In the genomic region with DNA sequence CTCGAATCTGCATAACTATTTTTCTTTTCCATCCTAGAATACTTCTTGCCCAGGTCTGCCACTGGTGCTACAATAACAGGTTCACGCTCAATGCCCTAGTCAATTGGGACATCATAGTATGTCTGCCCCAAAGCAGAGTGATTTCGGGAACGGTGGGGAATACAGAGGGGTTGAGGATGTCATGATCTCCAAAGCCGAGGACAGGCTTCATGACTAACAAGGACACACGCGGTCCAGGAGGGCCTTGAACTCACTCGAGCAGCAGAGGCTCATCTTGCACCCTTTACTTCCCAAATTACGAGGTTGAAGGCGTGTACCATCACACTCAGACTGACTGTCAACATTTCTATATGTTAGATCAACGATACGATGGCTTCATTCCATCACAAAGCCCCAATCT, we compare ENCODE assay signal across 9 mouse cellular contexts. TPM values are rescaled to one million over a fixed set of nuclear protein-coding genes. Genes with fewer than 3 reads are reported as not detected.
DNase-seq lines count a peak whose midpoint lies in the region; ATAC-seq lines count a peak whose summit lies in the region.
"Had no signal": no experiment of that assay in that cellular context is flagged by ENCODE, and none has a peak within 500 bp of the region (broad histone marks: within the 10 kb centered on the region; RNA-seq: fewer than 3 reads in every experiment).

No protein-coding gene starts in this region.

- H3K36me3 ChIP-seq in hindbrain, embryonic 11.5 days (ENCODE audit: control insufficient read depth, insufficient read depth, low read length) = 0 out of 2 replicates have a peak, but pooled peaks cover 3% of the 10 kb centered on the region
- H3K36me3 ChIP-seq in hindbrain, embryonic 10.5 days = peaks cover 20% of the 10 kb centered on the region
- peaks cover 19% of the 10 kb centered on the region for H3K36me3 ChIP-seq in midbrain, embryonic 13.5 days

- 53% methylated on average over 12 of the region's 12 CpGs for WGBS in hindbrain, embryonic 11.5 days
- WGBS in hindbrain, embryonic 10.5 days = 54% methylated on average over 12 of the region's 12 CpGs
- 55% methylated on average over 12 of the region's 12 CpGs for WGBS in midbrain, embryonic 13.5 days

- no peak overlapping the region for H3K9ac ChIP-seq in hindbrain, embryonic 11.5 days (ENCODE audit: low read depth, low read length)
- no peak overlapping the region for H3K9ac ChIP-seq in midbrain, embryonic 13.5 days (replicated peaks)
- H3K9ac ChIP-seq: embryonic facial prominence, embryonic 12.5 days had no signal

- DNase-seq in adrenal gland, adult 8-10 months = peak; percentile 52
- DNase-seq in adrenal gland, adult 2 months = no peak
- no peak for DNase-seq in hindbrain, embryonic 11.5 days (ENCODE audit: low spot score)
- DNase-seq in hindbrain, embryonic 10.5 days (ENCODE audit: low spot score) = no peak
- DNase-seq in thymus, postnatal 0 days (ENCODE audit: low spot score) = no peak
- no peak for DNase-seq in left cerebral cortex, adult 18-20 months (ENCODE audit: low spot score in 2 of 2)

- H3K4me3 ChIP-seq in hindbrain, embryonic 11.5 days (ENCODE audit: low read depth, low read length) = no peak overlapping the region
- H3K4me3 ChIP-seq in hindbrain, embryonic 10.5 days = no peak overlapping the region
- H3K4me3 ChIP-seq in midbrain, embryonic 13.5 days (replicated peaks) = no peak overlapping the region

- H3K4me1 ChIP-seq in hindbrain, embryonic 11.5 days (replicated peaks; ENCODE audit: control insufficient read depth, insufficient read depth, low read length) = no peaks in the 10 kb centered on the region
- peaks cover 14% of the 10 kb centered on the region for H3K4me1 ChIP-seq in hindbrain, embryonic 10.5 days (replicated peaks)
- peaks cover 6% of the 10 kb centered on the region for H3K4me1 ChIP-seq in midbrain, embryonic 13.5 days (replicated peaks)

- H3K27me3 ChIP-seq in hindbrain, embryonic 11.5 days (ENCODE audit: control insufficient read depth, insufficient read depth, low read length) = no peaks in the 10 kb centered on the region
- H3K27me3 ChIP-seq in hindbrain, embryonic 10.5 days (ENCODE audit: insufficient read depth, poor library complexity, severe bottlenecking) = no peaks in the 10 kb centered on the region
- no peaks in the 10 kb centered on the region for H3K27me3 ChIP-seq in midbrain, embryonic 13.5 days
- H3K27me3 ChIP-seq: embryonic facial prominence, embryonic 12.5 days had no signal

- 0 out of 2 replicates have a peak, but pooled peaks have one; percentile 14 for ATAC-seq in hindbrain, embryonic 11.5 days (ENCODE audit: low FRiP score)
- peak; percentile 24; the same call in 1 of the 2 replicates for ATAC-seq in erythroblast, adult 5-6 weeks (replicated peaks; ENCODE audit: low FRiP score, poor library complexity, severe bottlenecking)
- 0 out of 2 replicates have a peak, but pooled peaks have one; percentile 24 for ATAC-seq in midbrain, embryonic 13.5 days

- H3K4me2 ChIP-seq in hindbrain, embryonic 11.5 days (replicated peaks; ENCODE audit: low read depth, low read length) = no peak overlapping the region
- peak overlapping the region; percentile 50; the same call in 1 of the 2 replicates for H3K4me2 ChIP-seq in midbrain, embryonic 13.5 days (replicated peaks)

- H3K27ac ChIP-seq in hindbrain, embryonic 11.5 days (ENCODE audit: low read depth, low read length) = no peak overlapping the region
- no peak overlapping the region for H3K27ac ChIP-seq in hindbrain, embryonic 10.5 days
- no peak overlapping the region for H3K27ac ChIP-seq in midbrain, embryonic 13.5 days
- H3K27ac ChIP-seq: embryonic facial prominence, embryonic 12.5 days had no signal

- H3K9me3 ChIP-seq in hindbrain, embryonic 11.5 days (ENCODE audit: control insufficient read depth, low read length) = no peaks in the 10 kb centered on the region
- H3K9me3 ChIP-seq in hindbrain, embryonic 10.5 days = no peaks in the 10 kb centered on the region
- no peaks in the 10 kb centered on the region for H3K9me3 ChIP-seq in midbrain, embryonic 13.5 days
- H3K9me3 ChIP-seq: embryonic facial prominence, embryonic 12.5 days had no signal

RNA-seq across cellular contexts. Expression of a gene that starts 24.1 kb away (rescaled TPM):
- total RNA-seq in adrenal gland, adult 8-10 months (2022) = 100 to 1,000 TPM; 203 to 250 (median 221) TPM
- 100 to 1,000 TPM; 169 to 173 TPM for total RNA-seq in adrenal gland, adult 2 months (2021)
- polyA plus RNA-seq in adrenal gland, adult 2 months (2012; rRNA removed) = 29.1 and 36.8 TPM in 2 replicates
- polyA plus RNA-seq in hindbrain, embryonic 11.5 days (2014; fragmentation: Nextera tagmentation; extraction: Ambion mirVana) = 191 and 228 TPM in 2 replicates
- 230 and 252 TPM in 2 replicates for polyA plus RNA-seq in hindbrain, embryonic 10.5 days (2016; fragmentation: Nextera tagmentation; extraction: Ambion mirVana)
- 40.5 and 74.0 TPM in 2 replicates for total RNA-seq in erythroblast, adult 5-6 weeks (2015; ENCODE audit: low replicate concordance)
- total RNA-seq in erythroblast, adult 5-6 weeks (2017; ENCODE audit: low replicate concordance) = 130 and 133 TPM in 2 replicates
- 174 and 180 TPM in 2 replicates for polyA plus RNA-seq in midbrain, embryonic 13.5 days (2015; fragmentation: Nextera tagmentation; extraction: Ambion mirVana)
- 173 and 202 TPM in 2 replicates for polyA plus RNA-seq in thymus, postnatal 0 days (2015; fragmentation: Nextera tagmentation; extraction: Ambion mirVana)
- 100 to 1,000 TPM; 132 to 156 TPM for total RNA-seq in left cerebral cortex, adult 18-20 months (2021)

RNA-seq across cellular contexts. Expression of a gene that starts 29.5 kb away (rescaled TPM):
- 10 to 100 TPM; 55.4 to 81.7 (median 66.8) TPM for total RNA-seq in adrenal gland, adult 8-10 months (2022)
- total RNA-seq in adrenal gland, adult 2 months (2021) = 10 to 100 TPM; 55.4 to 68.7 TPM
- 98.3 and 98.7 TPM in 2 replicates for polyA plus RNA-seq in adrenal gland, adult 2 months (2012; rRNA removed)
- polyA plus RNA-seq in hindbrain, embryonic 11.5 days (2014; fragmentation: Nextera tagmentation; extraction: Ambion mirVana) = 54.6 and 65.5 TPM in 2 replicates
- 64.8 and 99.0 TPM in 2 replicates for polyA plus RNA-seq in hindbrain, embryonic 10.5 days (2016; fragmentation: Nextera tagmentation; extraction: Ambion mirVana)
- 3.3 and 7.3 TPM in 2 replicates for total RNA-seq in erythroblast, adult 5-6 weeks (2015; ENCODE audit: low replicate concordance)
- total RNA-seq in erythroblast, adult 5-6 weeks (2017; ENCODE audit: low replicate concordance) = 7.7 and 17.0 TPM in 2 replicates
- 64.1 and 89.5 TPM in 2 replicates for polyA plus RNA-seq in midbrain, embryonic 13.5 days (2015; fragmentation: Nextera tagmentation; extraction: Ambion mirVana)
- 15.9 and 18.2 TPM in 2 replicates for polyA plus RNA-seq in thymus, postnatal 0 days (2015; fragmentation: Nextera tagmentation; extraction: Ambion mirVana)
- 100 to 1,000 TPM; 251 to 254 TPM for total RNA-seq in left cerebral cortex, adult 18-20 months (2021)

RNA-seq across cellular contexts. Expression of a gene that starts 35.5 kb away (rescaled TPM):
- total RNA-seq in adrenal gland, adult 8-10 months (2022) = 100 to 1,000 TPM in 1 of 4 experiments, 10 to 100 TPM in 3; 94.1 to 101 (median 96.2) TPM
- total RNA-seq in adrenal gland, adult 2 months (2021) = 100 to 1,000 TPM in 1 of 2 experiments, 10 to 100 TPM in 1; 85.8 to 103 TPM
- 16.2 and 16.5 TPM in 2 replicates for polyA plus RNA-seq in adrenal gland, adult 2 months (2012; rRNA removed)
- polyA plus RNA-seq in hindbrain, embryonic 11.5 days (2014; fragmentation: Nextera tagmentation; extraction: Ambion mirVana) = 17.8 and 39.1 TPM in 2 replicates
- polyA plus RNA-seq in hindbrain, embryonic 10.5 days (2016; fragmentation: Nextera tagmentation; extraction: Ambion mirVana) = 95.4 and 101 TPM in 2 replicates
- 8.3 and 12.7 TPM in 2 replicates for total RNA-seq in erythroblast, adult 5-6 weeks (2015; ENCODE audit: low replicate concordance)
- 10.7 and 14.2 TPM in 2 replicates for total RNA-seq in erythroblast, adult 5-6 weeks (2017; ENCODE audit: low replicate concordance)
- polyA plus RNA-seq in midbrain, embryonic 13.5 days (2015; fragmentation: Nextera tagmentation; extraction: Ambion mirVana) = 149 and 154 TPM in 2 replicates
- 112 and 123 TPM in 2 replicates for polyA plus RNA-seq in thymus, postnatal 0 days (2015; fragmentation: Nextera tagmentation; extraction: Ambion mirVana)
- total RNA-seq in left cerebral cortex, adult 18-20 months (2021) = 10 to 100 TPM; 84.5 to 87.3 TPM

RNA-seq across cellular contexts. Expression of a gene that starts 60.0 kb away (rescaled TPM):
- 1 to 10 TPM; 3.5 to 4.6 (median 4.0) TPM for total RNA-seq in adrenal gland, adult 8-10 months (2022)
- 1 to 10 TPM; 1.4 to 6.1 TPM for total RNA-seq in adrenal gland, adult 2 months (2021)
- polyA plus RNA-seq in adrenal gland, adult 2 months (2012; rRNA removed) = 1.9 TPM in 2 replicates
- polyA plus RNA-seq in hindbrain, embryonic 11.5 days (2014; fragmentation: Nextera tagmentation; extraction: Ambion mirVana) = 15.6 and 17.4 TPM in 2 replicates
- 6.1 and 18.5 TPM in 2 replicates for polyA plus RNA-seq in hindbrain, embryonic 10.5 days (2016; fragmentation: Nextera tagmentation; extraction: Ambion mirVana)
- not detected in 2 replicates for total RNA-seq in erythroblast, adult 5-6 weeks (2015; ENCODE audit: low replicate concordance)
- total RNA-seq in erythroblast, adult 5-6 weeks (2017; ENCODE audit: low replicate concordance) = not detected in 2 replicates
- 1.0 and 1.5 TPM in 2 replicates for polyA plus RNA-seq in midbrain, embryonic 13.5 days (2015; fragmentation: Nextera tagmentation; extraction: Ambion mirVana)
- 3.1 and 3.5 TPM in 2 replicates for polyA plus RNA-seq in thymus, postnatal 0 days (2015; fragmentation: Nextera tagmentation; extraction: Ambion mirVana)
- total RNA-seq in left cerebral cortex, adult 18-20 months (2021) = 1 to 10 TPM; 1.7 to 2.8 TPM
